Mouse (Mus musculus) brain, adult 2 months (tissue): Measurements from ENCODE around the gene Ppp1r9b.

ENCODE experiments used
- DNase-seq: peaks from one replicate; pipeline ENCODE4 v3.0.0; 2011; ENCODE audit warnings: low read depth, low spot score

The Ppp1r9b gene

DNA sequence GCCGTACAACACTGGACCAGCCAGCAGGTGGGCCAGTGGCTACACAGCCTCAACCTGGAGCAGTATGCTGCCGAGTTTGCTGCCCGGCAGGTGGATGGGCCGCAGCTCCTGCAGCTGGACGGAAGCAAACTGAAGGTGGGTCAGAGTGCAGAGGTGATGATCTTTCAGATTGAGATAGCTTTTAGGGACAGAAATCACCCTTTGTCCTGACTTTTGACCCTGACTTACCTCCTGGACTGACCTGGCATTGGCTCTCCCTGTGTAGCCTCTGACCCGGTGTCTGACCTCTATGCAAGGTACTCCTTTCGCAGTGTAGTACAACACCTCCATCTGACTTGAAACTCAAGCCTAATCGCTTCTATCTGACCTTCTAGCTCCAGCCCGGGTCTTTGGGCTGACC lies 32.6 kb downstream of the Ppp1r9b start:
- no peak for DNase-seq

GRCm38 (mm10) chr11:95024439-95025184 lies 33.8 kb downstream of the Ppp1r9b start:
- peak; percentile 95 for DNase-seq

DNA sequence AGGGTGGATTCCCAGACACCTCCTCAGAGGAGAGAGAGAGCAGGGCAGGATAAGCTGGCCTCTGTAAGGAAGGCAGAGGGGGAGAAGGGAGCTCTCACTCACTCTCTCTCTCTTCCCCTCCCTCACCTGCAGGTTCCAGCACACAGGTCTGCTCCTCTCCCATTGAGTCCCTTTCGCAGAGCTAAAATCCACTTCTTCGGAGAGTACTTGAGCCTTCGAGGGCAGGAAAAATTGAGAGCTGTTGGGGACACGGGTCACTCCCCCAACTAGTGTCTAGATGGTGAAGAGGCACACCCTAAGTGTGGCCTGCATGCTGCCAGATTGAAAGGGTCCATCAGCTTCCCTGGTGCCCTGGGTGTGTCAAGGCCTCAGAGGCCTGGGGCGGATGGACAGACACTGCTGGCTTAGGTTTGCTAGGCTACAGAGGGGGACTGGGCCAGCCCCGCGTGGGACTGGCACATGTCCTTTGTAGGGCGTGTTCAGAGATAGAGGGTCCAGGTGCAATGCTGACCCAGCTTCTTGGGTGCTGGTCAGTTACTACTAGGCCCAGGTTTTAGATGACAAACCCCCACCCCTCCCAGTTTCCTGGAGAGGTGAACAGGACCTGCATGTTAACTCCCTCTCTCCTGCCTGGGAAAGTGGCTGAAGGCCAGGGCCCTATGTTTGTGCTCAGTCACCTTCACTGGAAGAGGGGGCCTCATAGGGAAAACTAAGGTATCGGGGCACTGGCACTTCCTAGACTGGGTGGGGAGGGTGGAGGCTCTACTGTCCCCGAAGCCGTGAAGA lies 34.6 kb downstream of the Ppp1r9b start:
- DNase-seq, result no peak

DNA sequence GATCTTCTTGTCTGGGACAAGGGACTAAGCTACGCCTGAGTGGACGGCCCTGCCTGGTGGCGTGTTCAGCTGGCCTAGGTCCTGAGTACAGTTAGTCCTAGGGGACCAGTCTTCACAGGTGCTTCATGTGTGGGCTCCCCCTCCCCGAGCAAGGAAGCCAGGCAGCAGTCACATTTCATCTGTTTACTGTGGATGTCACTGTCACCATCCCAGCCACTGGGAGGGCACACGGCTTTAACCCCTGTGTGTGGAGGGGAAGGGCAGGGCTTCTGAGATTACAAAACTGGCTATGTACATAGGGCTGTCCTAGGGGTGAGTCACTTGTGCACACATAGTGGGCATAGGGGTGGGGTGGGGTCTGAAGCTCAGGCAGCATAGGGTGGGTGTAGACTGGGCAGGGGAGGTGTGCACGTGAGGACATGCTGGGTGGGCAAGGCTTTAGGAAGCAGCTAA lies 35.3 kb downstream of the Ppp1r9b start:
- DNase-seq, result no peak

GRCm38 (mm10) chr11:95026849-95027248 lies 36.0 kb downstream of the Ppp1r9b start:
- DNase-seq, result no peak

DNA sequence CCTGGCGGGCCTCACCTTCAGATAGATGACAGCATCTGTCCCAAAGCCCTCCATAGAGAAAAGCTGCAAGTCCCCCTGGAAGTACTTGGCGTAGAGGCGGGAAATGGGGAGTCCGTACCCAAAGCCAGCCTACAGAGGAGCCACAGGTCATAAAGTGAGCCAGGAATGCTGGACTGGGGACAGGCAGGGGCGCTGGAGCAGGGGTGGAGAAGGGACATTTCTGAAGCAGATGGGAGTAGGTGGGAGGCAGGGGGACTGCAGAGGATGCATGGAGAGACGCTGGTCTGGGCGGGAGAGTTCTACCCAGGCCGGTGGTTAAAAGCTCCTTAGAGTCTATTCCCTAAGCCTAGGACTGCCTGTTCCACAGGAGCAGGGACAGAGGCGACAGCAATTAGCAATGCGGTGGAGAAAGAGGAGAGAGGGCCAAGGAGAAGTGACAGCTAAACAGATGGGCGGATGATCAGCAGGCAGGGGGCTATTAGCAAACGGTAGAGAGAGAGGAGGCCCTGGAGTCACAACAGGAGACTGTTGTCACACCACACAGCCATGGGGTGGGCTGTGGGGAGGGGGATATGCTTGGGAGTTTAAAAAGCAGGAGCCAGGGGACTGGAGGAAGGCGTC lies 37.1 kb downstream of the Ppp1r9b start:
- DNase-seq, result peak; percentile 60

GRCm38 (mm10) chr11:95032945-95033344 lies 42.1 kb downstream of the Ppp1r9b start:
- DNase-seq, result peak; percentile 34

- no peak for DNase-seq
Observed at GRCm38 (mm10) chr11:95033617-95034016, 42.8 kb downstream of the Ppp1r9b start.

DNA sequence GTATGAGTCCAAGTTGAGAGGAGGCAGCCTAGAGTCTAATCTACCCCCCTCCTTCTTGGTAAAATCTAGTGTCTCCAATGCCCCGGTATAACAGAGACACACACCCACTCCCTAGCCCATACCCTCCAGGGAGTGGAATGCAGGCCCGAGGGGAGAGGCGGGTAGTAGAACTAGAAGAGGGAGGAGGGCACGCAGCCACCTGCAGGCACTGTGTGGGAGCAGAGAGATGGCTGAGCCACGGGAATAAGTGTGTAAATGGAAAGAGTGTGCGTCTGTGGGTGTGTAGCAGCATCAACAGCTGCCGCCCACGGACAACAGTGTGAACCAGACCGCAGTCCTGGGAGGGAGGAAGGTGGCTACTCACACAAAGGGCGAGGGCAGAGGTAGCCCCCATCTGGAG lies 44.1 kb downstream of the Ppp1r9b start:
- DNase-seq, result peak; percentile 80

DNA sequence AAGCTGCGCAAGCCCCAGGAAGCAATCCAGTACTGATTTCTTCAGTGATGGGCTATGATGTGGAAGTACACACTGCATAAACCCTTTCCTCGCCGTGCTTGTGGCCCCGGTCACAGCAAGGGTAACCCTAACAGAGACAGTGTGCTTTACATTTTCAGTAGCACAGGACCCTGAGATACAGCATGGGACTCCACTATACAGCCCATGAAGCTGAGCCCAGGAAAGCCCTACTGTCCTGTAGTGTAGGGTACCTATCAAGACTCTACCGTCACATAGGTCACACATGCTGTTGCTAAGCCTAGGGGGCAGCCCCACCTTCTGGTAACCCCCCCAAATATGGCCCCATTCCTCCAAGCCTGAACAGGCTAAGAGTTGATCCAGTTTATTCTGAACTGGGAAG lies 45.7 kb downstream of the Ppp1r9b start:
- no peak for DNase-seq

DNA sequence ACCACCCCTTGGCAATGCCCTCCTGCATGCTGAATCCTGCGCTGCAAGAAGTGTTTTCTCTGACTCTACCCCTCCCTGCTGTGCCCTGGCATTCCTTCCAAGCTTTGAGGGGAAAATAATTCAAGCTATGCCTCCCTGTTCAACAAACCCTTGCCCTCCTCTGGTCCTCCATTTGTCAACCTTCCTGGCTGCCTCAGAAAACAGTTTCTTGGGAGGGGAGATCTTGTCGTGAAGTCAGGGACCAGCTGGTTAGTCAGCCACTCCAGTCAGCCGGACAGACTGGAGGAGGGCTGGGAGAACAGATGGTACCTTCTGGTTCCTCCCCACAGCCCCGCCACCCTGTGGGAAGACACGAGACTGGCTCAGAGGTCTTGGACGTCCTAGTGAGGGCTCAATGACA lies 46.5 kb downstream of the Ppp1r9b start:
- DNase-seq, result peak; percentile 95

GRCm38 (mm10) chr11:95038156-95038817 lies 47.5 kb downstream of the Ppp1r9b start:
- DNase-seq, result peak; percentile 64

DNA sequence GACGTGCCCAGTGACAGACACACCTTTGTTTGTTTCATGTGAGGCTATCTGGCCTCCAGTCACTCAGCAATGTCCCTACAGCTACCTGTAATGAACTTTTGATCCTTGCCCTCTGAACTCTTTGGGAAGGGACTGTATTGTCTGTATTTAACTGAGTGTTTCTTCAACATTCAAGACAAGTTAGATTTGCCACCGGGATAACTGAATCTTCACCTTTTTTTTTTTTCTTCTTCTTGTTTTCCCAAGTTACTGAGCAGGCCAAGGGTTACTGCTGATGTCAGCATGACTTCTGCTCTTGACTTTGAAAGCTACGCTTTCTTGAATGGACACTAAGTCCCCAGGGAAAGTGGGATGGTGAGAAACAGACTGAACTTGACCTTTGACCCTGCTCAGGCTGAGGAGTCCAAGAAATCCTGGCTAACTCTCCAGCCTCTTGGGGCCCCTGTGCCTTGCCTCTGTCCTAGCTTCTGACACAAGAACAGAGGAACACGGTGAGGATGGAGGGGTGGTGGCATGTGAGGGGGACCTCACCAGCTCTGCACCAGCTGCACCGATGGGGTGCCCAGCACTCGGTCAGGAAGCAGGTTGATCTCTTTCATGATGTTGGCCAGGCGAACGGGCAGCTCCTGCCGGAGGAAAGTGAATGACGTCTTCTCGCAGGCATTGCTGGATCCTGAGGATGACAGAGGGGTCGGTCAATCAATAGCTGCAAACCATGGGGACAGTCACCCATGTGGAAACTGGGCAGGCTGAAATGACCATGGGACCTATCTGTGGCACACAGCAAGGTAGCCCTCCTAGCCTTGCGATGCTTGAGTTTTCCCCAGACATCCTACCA lies 48.2 kb downstream of the Ppp1r9b start:
- no peak for DNase-seq

DNA sequence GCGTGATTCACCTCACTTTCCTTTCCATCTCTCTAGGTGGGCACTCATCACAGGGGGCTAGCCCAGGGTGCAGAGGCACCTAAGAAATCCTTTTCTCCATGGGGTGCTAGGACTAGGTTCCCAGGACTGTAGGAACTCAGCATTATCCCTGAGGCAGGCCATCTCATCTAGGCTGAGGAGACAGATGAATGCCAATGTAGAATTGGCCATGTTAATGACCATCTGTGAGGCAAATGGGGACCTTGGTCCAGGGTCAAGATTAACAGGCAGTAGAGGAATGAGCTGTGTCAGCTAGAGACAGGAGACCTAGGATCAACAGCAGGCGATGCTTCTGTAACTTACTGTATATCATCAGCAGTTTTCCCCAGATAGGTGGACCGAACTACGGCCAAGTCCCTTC lies 48.9 kb downstream of the Ppp1r9b start:
- peak; percentile 95 for DNase-seq

DNA sequence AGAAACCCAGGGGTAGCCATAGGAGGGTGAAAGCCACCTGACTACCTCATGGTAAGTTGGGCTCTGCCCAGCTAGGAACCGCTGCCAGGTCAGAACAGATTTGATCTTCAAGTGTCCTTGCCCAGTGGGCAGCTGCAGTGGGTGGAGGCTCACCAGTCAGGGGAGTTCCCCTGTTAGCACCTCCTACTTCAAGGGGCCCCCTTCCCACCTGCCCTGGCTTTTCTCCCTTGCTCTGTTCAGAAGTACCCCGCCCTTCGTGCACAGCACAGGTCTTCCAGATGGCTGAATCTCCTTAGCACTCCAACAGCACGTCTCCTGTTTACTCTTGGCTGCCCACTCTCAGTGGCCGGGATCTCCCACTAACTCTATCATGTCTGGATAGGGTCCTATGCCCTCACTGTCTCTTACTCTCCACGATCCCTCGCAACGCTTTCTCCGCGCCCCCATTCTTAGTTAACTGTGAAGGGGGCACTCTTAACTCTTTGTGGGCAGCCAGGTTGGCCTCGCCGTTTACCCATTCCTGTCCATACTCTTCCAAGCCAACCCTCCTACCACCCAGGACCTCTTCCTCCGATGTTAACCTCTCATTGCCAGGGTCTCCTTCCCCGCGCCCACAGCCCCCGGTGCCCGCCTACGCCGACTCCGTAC lies 49.8 kb downstream of the Ppp1r9b start:
- DNase-seq, result peak; percentile 93

GRCm38 (mm10) chr11:95041139-95041609 lies 50.3 kb downstream of the Ppp1r9b start, which contains the start of gene Pdk2:
Gene Pdk2, minus strand, starts transcription at chr11:95041354.
- DNase-seq, result peak; percentile 99

DNA sequence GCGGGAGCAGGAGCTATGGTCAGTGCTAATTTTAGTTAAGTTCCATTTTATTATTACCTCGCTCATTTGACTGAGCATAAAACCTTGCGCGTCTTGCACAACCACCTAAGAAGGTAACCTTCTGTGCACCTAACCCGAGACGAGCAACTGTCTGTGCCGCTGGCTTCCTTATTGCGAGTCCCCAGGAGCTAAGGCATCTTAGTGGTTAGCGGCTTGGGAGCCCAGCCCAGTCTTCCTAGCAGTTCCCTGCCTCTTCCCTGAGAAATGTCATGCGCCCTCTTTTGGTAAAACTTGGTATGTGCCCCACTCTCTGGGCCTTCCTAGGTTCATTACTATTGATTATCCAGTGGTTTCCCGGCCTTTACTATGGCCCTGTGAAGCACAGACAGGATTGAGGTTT lies 51.3 kb downstream of the Ppp1r9b start:
- peak; percentile 96 for DNase-seq

DNA sequence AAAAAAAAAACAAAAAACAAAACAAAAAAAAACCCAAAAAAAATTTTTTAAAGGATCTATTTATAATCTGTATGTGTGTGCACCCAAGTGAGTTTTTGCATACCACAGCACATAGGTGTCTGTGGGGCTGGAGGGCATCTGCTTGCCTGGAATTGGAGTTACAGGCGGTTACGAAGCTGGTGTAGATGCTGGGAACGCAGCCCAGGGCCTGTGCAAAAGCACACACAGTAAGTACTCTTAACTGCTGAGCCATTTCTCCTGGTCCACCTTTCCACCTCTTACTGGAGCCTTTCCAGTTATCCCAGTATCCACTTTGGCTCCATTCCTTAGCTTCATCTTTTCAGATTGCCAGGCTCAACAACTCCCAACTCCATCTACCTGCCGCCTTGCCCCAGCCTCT lies 52.2 kb downstream of the Ppp1r9b start:
- no peak for DNase-seq

DNA sequence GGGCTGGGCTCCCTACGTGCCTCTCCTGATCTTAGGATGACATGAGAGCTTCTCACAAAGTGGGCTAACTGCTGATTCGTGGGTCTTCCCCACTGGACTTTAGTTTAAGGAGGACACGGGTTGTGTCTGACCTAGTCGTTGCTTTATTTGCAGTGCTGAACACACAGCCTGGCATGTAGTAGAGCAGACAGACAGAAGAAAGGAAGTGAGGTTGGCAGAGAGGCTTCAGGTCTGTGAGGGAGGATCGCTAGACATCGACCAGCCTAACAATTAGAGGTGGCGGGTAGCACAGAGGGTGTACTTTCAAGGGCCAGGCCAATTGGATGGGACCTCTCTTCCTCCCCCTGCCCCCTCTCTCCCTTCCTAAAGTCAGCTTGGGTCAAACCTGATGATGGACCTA lies 52.8 kb downstream of the Ppp1r9b start:
- no peak for DNase-seq

- no peak for DNase-seq
Observed at GRCm38 (mm10) chr11:95044185-95044870, 53.5 kb downstream of the Ppp1r9b start.
